Mouse (Mus musculus): ENCODE data around the gene Pdk1. TPM values are rescaled to one million over a fixed set of nuclear protein-coding genes. Genes with fewer than 3 reads are reported as not detected.

Gene Pdk1
- 103 TPM for polyA plus RNA-seq (2014; fragmentation: Illumina TruSeq; extraction: RNeasy Lipid Tissue Mini Kit (QIAGEN cat#74804); ENCODE audit: low read depth, low replicate concordance)

GRCm38 (mm10) chr2:71872801-71873443 is at the start of gene Pdk1:
TSS of gene Pdk1 (plus strand) at chr2:71873224.

Other genes starting within 250 kb of the Pdk1 start
- gene Itga6, start 127.6 kb upstream of the Pdk1 start, polyA plus RNA-seq (2014; fragmentation: Illumina TruSeq; extraction: RNeasy Lipid Tissue Mini Kit (QIAGEN cat#74804); ENCODE audit: low read depth, low replicate concordance): 256 TPM
- 5.6 TPM for gene Rapgef4, start 108.0 kb downstream of the Pdk1 start, polyA plus RNA-seq (2014; fragmentation: Illumina TruSeq; extraction: RNeasy Lipid Tissue Mini Kit (QIAGEN cat#74804); ENCODE audit: low read depth, low replicate concordance)